Mouse (Mus musculus) frontal cortex, postnatal 25 days (tissue): ENCODE measurements around the gene Pcif1.
"Not testable (repeated sequence)": the region's sequence is repeated elsewhere in the genome, so short reads cannot be mapped to it uniquely, and the experiment has no call there.

Experiments
- DNase-seq, 2 experiments: peaks; one replicate each; pipeline ENCODE4 v3.0.0; 2022; ENCODE audit warnings: low spot score in 2 of 2

Pcif1 gene

DNA sequence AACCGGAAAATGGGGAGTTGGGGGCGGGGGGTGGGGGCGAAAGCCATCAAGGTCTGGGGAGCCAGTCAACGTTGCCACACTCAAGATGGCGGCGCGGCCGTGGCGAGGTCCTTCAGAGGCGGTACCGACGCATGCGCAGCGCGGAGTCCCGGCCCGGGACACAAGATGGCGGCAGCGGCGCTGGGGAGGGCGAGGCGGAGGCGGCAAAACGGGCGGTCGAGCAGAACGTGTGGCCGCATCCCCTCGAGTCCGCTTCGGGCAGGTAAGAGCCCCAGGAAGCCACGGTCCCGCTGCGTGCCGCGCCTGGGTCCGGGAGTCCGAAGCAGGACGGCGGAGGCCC lies at the start of gene Pcif1:
Gene Pcif1, plus strand, starts transcription at position 77 of the 340 bp plus-strand sequence.
- peak; percentile 88 to 89 for DNase-seq

DNA sequence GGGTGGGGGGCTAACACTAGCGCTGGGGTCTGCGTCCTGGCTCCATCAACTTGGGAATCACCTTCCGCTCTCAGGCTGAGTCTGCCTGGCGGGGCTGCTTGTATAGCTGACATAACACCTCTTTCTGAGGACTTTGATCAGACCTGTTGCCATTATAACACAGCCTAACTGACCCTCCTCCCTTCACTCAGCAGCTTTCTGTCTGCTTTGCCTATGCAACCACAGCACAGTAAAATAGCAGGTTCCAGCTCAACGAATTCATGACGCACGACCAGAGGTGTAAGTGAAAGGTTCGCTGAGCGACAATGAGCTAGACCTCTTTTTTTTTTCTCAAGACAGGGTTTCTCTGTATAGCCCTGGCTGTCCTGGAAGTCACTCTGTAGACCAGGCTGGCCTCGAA lies 48.1 kb upstream of the Pcif1 start:
- DNase-seq: no peak

GRCm38 (mm10) chr2:164832032-164832747 lies 46.9 kb upstream of the Pcif1 start:
- DNase-seq: no peak

DNA sequence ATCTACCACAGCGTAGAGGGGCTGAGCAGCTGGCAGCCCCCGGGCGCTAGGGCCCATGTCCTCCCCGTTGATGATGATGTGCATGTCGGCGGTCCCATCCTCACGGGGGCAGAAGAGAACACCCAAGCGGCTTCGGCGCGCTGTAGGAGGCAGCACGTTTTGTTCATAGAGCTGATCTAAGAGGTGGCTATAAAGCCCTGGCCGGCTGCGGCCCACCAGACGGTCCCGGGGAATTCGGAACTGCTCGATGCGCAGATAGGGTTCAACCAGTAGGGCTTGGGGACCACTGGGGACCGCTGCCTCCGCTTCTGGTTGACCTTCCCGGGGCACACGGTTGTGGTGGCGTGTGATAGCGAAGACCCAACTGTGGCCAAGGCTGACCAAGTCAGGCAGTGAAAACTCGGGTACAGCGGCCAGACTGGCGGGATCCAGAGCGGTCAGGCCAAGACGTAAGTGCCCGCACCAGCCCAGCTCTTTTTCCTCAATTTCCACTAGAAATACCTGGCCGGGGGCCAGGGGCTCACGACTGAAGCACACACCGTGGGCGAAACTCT lies 46.3 kb upstream of the Pcif1 start, which contains the start of gene Ctsa:
Gene Ctsa, plus strand, starts transcription at position 126 of the 554 bp plus-strand sequence.
- peak; percentile 70 to 73 for DNase-seq

DNA sequence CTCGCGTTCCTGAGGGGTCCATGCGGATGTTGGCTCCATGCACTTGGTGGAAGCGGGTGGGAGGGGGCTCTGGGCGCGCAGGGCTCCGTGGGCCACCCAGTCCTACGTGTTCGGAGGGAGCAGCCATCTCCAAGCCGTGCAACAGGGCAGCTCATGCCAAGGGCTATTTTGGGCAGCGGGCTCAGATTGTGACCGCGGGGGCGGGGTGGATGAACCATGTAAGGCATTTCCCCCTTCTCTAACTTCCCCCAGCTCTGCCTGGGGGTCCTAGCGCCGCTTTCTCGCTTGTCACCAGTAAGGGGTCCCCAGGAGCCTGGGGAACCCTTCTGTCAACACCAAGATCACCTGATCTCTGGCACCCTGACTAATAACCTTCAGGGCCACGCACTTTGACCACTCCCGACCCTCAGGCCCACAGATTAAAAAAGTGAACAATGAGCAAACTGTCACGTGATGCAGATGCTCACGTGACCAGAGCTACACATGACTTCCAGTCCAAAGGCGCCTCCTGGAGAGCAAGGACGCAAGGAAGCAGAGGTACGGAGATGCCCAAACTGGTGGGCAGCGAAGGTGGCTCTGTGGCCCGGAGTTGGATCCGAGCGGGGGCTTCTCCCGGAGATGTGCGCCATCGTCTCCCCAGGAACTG lies 45.7 kb upstream of the Pcif1 start, which contains the start of gene Neurl2:
Gene Neurl2, minus strand, starts transcription at position 143 of the 646 bp plus-strand sequence.
- peak; percentile 91 to 93 for DNase-seq

DNA sequence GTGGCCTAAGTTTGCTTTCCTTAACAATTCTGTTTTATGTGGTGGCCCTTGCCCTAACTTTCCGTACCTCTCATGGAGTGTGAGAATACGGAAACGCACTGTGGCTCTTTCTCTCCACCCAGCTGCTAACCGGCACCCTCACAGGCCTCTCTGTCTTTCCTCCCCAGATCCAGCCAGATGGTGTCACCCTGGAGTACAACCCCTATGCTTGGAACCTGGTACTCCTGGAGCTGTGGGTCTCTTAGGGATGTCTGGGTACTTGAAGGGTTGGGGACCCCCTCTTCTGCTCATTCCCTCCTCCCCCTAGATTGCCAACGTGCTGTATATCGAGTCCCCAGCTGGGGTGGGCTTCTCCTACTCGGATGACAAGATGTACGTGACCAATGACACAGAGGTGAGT lies 44.6 kb upstream of the Pcif1 start:
- DNase-seq: no peak

- no peak for DNase-seq
Observed at GRCm38 (mm10) chr2:164835164-164835563, 43.9 kb upstream of the Pcif1 start.

GRCm38 (mm10) chr2:164845782-164846181 lies 33.3 kb upstream of the Pcif1 start:
- no peak for DNase-seq

- no peak for DNase-seq
Observed at GRCm38 (mm10) chr2:164850061-164850460, 29.0 kb upstream of the Pcif1 start.

GRCm38 (mm10) chr2:164855572-164855971 lies 23.5 kb upstream of the Pcif1 start:
- not testable (repeated sequence) for DNase-seq

- DNase-seq: no peak
Observed at GRCm38 (mm10) chr2:164856309-164857100, 22.6 kb upstream of the Pcif1 start.

DNA sequence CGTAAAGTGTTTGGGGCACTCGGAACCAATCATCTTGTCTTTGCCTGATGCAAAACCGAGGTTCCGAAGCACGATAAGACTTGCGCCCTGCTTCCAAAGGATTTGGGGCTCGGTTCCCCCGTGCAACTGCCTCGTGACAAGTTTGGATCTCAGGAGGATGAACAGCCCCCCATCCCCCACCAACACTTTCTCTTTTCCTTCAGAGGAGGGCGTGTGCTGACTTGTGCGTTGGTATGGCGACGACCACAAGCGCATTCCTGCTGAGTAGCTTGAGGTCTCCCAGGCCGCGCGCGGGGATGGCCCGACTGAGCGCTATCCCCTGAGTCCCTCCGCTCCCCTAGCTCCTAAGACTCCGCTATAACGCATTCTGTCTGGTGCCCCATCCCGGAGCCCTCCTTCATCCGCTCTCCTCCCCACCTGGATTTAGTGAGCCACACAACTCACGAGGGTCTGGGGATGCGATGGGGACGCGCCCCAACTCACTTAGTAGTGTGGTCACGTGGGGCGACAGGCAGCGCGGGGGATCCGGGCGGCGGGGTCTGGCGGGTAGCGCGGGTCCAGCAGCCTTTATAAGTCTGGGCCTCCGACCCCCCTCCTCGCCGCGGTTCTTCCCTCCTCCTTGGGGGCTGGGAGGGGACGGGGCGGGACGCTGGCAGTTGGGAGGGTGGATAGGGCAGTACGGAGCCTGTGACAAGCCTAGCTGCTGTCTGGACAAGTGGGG lies 21.8 kb upstream of the Pcif1 start, which contains the start of gene Pltp:
Gene Pltp, minus strand, starts transcription at position 611 of the 721 bp plus-strand sequence.
- DNase-seq: no peak

DNA sequence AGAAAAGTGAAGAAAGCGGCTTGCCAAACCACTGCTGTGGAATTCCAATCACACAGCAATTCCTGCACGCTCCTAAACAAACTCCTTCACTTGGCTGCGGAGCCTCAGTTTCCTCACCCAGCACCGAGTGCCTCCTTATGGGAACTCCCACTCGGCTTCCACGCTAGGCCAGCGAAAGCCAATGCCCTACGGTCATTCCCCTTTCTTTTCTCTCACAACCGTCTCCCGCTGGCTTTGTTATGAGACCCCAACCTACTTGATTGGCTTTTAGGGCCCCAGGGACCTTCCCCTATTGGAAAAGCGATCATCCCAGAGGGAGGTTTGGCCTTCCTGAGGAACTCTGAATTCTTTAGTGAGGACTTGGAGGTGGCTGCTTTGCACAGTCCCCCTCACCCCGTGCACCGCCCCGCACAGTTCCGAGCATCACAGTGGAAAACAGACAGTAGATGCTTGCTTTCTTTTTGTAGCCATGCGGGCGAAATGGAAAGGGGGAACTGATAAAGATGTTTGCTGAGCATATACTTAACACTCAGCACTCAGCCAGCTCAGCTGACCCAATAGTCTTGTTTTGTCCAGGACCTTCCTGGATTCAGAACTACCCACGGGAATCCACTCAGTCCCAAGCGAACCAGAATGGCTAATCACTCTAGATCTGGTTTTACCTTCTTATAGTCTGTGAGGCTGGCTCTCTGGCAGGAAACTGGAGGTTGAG lies 21.1 kb upstream of the Pcif1 start:
- DNase-seq: no peak

GRCm38 (mm10) chr2:164859155-164859554 lies 19.9 kb upstream of the Pcif1 start:
- DNase-seq: no peak

DNA sequence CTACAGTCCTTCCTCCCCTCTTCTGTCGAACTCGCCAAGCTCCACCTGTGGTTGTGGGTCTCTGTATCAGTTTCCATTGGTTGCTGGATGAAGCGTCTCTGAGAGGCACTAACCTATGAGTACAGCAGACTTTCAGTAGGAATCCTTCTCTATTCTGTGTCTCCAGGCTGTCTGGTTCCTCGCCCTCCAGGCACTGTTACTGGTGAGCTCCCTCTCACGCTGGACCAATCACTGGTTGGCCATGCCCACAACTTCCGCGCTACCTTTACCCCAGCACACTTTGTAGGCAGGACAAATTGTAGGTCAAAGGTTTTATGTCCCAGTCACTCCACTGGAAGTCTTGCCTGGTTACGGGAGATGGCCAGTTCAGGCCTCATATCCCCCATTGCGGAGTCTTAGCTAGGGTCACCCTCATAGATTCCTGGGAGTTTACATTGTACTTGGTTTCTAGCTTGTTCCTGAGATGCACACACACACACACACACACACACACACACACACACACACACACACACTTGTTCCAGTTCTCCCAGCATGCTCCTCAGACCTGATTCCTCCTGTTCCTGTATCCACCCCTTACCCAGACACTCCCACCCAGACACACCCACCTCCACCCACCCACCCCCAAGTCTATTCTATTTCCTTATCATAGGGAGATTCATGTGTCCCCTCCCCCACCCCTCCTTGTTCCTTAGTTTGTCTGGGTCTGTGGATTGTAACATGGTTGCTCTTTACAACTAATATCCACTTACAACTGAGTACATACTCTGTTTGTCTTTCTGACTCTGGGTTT lies 19.3 kb upstream of the Pcif1 start:
- DNase-seq: no peak

DNA sequence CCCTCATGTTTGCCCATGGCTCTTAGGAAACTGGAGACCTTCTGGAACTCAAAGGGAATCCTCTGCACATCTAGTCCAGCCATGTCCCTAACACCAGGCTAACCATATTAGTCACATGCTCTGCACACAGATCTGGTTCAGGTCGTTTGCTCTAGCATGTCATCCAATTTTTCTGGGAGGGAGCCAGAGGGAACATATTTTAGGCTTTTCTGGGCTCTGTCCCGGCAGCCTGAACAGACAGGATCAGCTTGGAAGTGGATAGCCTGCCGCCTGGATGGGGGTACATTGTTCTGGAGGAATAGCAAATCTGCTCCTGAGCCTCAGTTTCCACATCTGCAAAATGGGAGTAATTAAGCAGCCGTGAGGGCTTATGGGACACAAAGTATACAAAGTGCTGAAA lies 18.0 kb upstream of the Pcif1 start:
- no peak for DNase-seq

DNA sequence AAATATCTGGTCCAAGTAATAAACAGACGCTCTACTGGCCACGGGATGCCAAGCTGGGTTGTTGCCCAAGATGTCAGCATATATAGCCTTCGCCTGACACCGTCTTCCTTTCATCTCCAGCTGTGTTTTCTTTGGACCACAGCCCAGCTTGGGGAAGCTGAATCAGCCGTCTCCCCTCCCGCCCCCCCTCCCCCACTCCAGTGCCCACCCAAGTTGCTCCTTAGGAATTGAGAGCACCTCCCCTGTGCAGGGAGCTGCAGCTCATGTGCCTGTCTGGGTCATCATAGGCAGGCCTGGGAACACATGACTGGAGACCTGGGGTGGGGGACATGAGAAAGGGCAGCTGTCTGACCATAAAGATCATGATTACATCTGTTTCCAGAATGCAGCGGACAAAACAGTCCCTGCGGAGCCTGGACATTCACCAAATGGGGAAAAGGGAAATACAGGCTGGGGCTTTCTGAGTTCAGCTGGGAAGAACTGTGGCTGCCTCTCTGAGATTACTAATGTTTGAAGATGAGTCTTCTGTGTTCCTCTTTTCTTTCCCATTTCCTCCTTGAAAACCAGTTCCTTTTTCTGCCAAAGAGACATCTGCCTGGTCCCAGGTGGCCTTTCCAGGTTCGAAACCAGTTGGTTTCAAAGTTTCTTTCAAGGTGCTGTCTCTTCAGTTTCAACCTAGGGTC lies 16.8 kb upstream of the Pcif1 start:
- DNase-seq: no peak

DNA sequence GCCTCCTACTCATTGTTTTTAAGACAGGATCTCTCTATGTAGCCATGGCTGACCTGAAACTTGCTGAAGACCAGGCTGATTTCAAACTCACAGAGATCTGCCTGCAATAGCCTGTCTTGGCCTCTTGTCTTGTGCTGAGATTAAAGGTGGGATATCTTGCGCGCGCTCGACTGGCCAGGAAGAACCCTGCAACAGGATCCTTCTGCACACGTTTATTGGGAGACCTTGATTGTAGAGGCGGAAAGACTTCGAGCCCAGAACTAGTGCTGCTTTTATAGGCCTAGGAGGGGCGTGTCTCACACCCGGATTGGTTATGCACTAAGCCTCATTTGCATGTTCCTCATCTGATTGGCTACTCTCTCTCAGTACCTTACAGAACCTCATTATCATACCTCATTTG lies 15.7 kb upstream of the Pcif1 start:
- not testable (repeated sequence) for DNase-seq

DNA sequence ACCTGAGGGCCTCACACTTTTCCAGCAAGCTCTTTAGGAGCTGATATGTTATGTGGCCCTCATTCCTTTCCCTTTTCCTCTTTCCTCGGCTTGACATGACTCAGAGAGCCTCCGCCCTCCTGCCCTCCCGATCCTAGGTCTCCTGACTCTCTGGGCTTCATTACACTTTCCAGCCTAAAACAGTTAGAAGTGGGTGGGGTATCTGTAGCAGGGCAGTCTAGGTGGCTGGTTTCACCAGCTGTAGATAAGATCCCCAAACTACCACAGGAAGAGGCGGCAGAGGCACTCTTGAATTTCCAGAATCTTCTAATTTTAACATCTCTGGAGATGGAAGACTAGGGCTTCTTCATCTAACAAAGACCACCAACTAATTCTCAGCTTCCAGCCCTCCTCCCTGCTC lies 14.5 kb upstream of the Pcif1 start:
- no peak for DNase-seq
